Mouse (Mus musculus): ENCODE measurements around the gene Samhd1.
"Not testable (repeated sequence)": the region's sequence is repeated elsewhere in the genome, so short reads cannot be mapped to it uniquely, and the experiment has no call there.

The Samhd1 gene

GRCm38 (mm10) chr2:157135014-157135413 lies at the start of gene Samhd1:
TSS of gene Samhd1 (minus strand) at chr2:157135265.
- DNase-seq (ENCODE audit: low read depth, low spot score), result peak; percentile 97

GRCm38 (mm10) chr2:157178167-157178566 lies 43.1 kb upstream of the Samhd1 start:
- no peak for DNase-seq (ENCODE audit: low read depth, low spot score)

GRCm38 (mm10) chr2:157176248-157176647 lies 41.2 kb upstream of the Samhd1 start:
- no peak for DNase-seq (ENCODE audit: low read depth, low spot score)

DNA sequence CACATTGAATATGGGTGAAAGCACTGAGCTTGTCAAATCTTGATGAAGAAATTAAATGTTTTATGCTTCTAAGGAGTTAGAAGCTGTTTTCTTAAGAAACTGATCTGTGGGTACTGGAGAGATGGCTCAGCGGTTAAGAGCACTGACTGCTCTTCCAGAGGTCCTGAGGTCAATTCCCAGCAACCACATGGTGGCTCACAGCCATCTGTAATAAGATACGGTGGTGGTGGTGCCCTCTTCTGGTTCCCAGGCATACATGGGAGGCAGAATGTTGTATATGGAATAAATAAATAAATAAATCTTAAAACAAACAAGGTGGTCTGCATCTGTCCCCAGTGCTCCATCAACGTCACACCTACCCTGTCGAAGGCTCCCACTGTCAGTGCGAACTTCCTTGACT lies 39.4 kb upstream of the Samhd1 start:
- no peak for DNase-seq (ENCODE audit: low read depth, low spot score)

DNA sequence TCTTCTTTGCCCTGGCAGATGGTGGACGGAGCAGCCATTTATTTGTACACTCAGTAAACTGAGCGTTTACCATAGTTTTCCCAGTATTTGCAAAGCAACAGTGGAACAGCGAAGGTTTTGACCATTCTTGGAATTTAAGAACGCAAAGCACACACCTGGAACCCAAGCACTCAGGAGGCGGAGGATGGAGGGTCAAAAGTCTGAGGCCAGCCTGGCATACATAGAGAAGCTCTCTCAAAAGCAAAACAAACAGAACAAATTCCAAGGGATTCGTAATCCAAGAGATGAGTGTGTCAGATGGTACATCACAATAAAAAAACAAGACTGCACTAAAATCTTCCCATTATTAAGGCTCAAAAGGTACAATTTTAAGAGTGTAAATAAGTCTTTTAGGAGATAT lies 38.5 kb upstream of the Samhd1 start:
- DNase-seq (ENCODE audit: low read depth, low spot score), result no peak

- DNase-seq (ENCODE audit: low read depth, low spot score), result no peak
These were observed 37.9 kb upstream of the Samhd1 start for GRCm38 (mm10) chr2:157172984-157173383.

- no peak for DNase-seq (ENCODE audit: low read depth, low spot score)
These were observed 35.6 kb upstream of the Samhd1 start for GRCm38 (mm10) chr2:157170626-157171025.

GRCm38 (mm10) chr2:157170166-157170565 lies 35.1 kb upstream of the Samhd1 start:
- DNase-seq (ENCODE audit: low read depth, low spot score), result no peak

DNA sequence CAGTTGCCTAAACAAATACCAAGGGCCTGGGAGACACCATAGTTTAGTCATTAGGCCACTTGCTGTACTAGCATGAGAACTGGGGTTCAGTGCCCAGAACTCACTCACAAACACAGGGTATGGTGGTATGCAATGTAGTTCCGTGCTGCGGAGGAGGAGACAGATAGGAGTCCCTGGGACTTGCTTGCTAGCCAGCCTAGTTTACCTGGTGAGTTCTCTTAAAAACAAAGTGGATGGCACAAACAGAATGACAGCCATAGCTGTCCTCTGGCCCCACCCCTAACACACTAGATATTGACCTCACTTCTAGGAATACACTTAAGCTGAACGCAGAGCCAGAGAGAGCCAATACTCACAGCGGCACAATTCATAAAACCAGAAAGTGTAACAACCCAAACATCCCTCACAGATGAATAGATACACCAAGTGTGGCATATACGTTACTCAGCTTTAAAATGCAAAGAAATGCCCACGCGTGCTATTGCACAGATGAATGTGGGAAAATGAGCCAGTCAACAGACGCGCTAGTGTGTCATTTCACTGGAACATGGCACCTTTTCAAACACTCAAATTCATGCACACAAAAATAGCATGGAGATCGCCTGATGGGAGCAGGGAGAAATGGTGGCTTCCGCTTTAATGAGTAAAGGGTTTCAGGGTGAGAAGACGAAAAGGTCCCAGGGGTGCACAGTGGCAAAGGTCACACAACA lies 31.5 kb upstream of the Samhd1 start:
- DNase-seq (ENCODE audit: low read depth, low spot score), result no peak

DNA sequence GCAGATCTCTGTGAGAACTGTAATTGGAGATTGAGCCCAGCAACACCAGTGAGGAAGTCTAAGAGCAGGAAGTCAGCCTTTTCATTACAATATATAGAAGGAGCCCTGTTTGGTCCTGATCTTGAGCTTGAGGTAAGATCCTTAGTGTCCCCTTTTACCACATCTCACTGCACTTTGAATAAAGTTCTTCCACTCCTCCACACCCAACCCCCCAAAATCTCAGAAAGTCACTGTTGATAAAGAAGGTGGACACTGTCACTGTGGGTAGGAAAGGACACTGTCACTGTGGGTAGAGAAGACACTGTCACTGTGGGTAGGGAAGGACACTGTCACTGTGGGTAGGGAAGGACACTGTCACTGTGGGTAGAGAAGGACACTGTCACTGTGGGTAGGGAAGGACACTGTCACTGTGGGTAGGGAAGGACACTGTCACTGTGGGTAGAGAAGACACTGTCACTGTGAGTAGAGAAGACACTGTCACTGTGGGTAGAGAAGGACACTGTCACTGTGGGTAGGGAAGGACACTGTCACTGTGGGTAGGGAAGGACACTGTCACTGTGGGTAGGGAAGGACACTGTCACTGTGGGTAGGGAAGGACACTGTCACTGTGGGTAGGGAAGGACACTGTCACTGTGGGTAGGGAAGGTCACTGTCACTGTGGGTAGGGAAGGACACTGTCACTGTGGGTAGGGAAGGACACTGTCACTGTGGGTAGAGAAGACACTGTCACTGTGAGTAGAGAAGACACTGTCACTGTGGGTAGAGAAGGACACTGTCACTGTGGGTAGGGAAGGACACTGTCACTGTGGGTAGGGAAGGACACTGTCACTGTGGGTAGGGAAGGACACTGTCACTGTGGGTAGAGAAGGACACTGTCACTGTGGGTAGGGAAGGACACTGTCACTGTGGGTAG lies 30.5 kb upstream of the Samhd1 start:
- not testable (repeated sequence) for DNase-seq (ENCODE audit: low read depth, low spot score)

DNA sequence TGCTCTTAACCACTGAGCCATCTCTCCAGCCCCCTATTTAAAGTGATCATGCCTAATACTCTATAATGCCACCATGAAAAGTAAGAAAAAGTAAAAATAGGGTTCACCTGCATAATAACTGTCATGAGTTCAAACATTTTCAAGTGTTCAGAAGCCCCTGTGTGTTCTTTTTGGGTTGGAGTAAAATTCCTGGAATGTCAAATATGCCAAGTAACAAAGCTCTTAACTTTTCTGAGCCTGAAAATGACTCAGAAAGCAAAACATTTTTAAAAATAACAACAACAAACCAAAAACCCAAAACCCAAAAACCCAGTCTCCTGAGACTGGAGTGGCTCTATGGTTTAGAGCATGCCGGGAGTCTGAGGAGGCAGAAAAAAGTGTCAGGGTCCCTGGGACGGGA lies 29.0 kb upstream of the Samhd1 start:
- no peak for DNase-seq (ENCODE audit: low read depth, low spot score)

DNA sequence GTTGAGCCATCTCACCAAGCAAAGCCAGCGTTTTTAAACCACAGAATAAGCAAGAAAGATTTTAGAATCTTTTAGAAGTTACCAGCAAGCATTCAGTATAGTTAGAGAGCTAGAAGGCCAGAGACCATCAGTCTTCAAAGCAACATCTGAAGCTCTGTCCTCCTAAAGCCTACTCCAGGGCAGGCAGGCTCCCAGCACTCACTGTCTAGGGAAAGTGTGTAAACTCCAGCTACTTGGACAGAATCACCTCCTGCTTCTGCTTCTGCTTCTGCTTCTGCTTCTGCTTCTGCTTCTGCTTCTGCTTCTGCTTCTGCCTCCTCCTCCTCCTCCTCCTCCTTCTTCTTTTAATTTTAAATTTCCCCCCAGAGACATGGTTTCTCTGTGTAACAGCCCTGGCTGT lies 21.0 kb upstream of the Samhd1 start:
- DNase-seq (ENCODE audit: low read depth, low spot score), result no peak

- no peak for DNase-seq (ENCODE audit: low read depth, low spot score)
These were observed 18.2 kb upstream of the Samhd1 start for GRCm38 (mm10) chr2:157153235-157153634.

DNA sequence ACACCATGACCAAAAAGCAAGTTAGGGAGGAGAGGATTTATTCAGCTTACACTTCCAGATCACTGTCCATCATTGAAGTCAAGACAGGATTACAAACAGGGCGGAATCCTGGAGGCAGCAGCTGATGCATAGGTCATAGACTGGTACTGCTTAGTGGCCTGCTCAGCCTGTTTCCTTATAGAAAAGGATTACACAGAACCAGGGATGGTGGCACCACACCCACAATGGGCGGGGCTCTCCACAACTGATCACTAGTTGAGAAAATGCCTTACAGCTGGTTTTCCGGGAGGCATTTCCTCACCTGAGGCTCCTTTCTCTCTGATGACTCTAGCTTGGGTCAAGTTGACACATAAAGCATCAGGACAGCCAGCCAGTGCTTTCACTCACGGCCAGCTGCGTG lies 13.4 kb upstream of the Samhd1 start:
- DNase-seq (ENCODE audit: low read depth, low spot score), result no peak

- DNase-seq (ENCODE audit: low read depth, low spot score), result no peak
These were observed 12.4 kb upstream of the Samhd1 start for GRCm38 (mm10) chr2:157147397-157148020.

- no peak for DNase-seq (ENCODE audit: low read depth, low spot score)
These were observed 10.1 kb upstream of the Samhd1 start for GRCm38 (mm10) chr2:157145173-157145572.

DNA sequence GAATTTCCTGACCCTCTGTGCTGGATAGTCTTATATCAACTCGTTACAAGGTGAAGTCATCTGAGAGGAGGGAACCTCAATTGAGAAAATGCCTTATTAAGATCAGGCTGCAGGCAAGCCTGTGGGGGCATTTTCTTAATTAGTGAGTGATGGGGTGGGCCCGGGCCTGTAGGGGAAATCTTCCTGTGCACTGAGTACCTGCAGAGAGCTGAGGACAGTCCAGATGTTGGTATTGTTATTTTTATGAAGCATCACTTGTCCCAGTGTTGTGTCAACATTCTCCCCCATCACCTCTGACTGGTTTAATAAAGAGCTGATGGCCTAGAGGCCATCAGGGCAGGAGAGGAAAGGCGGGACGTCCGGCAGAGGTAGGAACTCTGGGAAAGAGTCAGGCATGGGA lies 9.1 kb upstream of the Samhd1 start:
- no peak for DNase-seq (ENCODE audit: low read depth, low spot score)

DNA sequence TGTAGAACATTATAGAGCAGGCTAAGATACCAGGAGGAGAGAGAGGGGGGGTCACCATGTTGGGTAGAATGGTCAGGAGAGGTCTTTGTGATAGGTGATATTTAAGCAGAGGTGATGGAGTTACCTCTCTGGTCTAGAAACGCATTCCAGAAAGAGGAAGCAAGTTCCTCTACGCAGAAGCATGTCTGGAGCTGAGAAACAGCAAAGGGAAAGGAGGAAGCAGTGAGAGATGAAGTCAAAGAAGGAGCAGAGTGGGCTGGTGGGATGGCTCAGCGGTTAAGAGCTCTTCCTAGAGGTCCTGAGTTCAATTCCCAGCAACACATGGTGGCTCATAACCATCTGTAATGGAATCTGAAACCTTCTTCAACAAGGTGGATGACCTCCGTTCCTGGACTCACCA lies 6.9 kb upstream of the Samhd1 start:
- no peak for DNase-seq (ENCODE audit: low read depth, low spot score)

DNA sequence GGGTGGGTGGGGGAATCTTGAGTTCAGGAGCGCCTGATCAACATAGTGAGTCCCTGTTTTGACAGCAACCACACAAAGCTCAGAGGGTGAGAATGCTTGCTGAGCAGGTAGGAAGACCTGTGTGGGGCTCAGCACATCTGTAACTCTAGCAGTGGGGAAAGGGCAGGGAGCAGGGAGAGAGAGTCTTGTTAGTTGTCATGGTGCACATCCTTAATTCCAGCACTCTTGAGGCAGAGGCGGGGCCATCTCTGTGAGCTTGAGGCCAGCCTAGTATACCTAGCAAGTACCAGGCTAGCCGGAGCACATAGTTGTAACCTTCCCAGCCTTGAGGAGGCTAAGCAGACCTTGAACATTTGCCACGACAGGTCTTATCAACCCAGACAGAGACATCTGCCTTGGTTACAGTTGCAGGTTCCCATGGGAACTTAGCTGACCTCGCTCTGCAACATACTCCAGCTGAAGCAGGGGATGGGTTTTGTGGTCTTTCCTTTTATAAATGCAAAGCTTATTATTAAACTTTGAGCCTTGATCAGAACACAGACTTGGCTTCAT lies 4.3 kb upstream of the Samhd1 start:
- DNase-seq (ENCODE audit: low read depth, low spot score), result no peak

DNA sequence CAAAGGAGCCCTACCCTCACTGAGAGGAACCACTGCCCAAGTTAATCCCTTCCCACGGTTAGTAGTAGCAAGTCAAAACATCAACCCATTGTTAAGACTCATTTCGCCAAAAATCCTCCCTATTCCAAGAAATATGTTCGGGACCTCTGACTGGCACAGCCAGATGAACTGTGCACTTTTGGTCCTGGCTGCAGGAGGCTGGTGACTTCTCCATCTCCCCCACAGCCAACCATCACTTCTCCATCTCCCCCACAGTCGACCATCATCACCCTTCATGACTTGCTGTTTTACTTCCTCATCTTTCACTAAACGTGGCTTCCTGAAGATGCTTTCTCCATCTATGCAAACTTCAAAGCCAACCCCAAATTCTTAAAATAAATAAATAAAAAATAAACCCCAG lies 3.7 kb upstream of the Samhd1 start:
- no peak for DNase-seq (ENCODE audit: low read depth, low spot score)

- DNase-seq (ENCODE audit: low read depth, low spot score), result no peak
These were observed 3.1 kb upstream of the Samhd1 start for GRCm38 (mm10) chr2:157137959-157138731.
